Mouse (Mus musculus) right cerebral cortex, adult 2 months (tissue): ENCODE results near the gene Smad6.

Experiments
- DNase-seq, 2 experiments: peaks; one replicate each; pipeline ENCODE4 v3.0.0; 2021 to 2022; ENCODE audit warnings: low spot score in 2 of 2

The Smad6 gene

GRCm38 (mm10) chr9:63982937-63983632 is 38.8 kb downstream of the Smad6 start:
- DNase-seq: no peak

- DNase-seq: no peak
These were observed 39.9 kb downstream of the Smad6 start for GRCm38 (mm10) chr9:63981912-63982311.

GRCm38 (mm10) chr9:63981371-63981770 is 40.5 kb downstream of the Smad6 start:
- DNase-seq: no peak

- DNase-seq: no peak
These were observed 41.4 kb downstream of the Smad6 start for GRCm38 (mm10) chr9:63980179-63981086.

GRCm38 (mm10) chr9:63979275-63979674 is 42.6 kb downstream of the Smad6 start:
- DNase-seq: no peak

GRCm38 (mm10) chr9:63978682-63979081 is 43.2 kb downstream of the Smad6 start:
- DNase-seq: no peak

GRCm38 (mm10) chr9:63975996-63976395 is 45.9 kb downstream of the Smad6 start:
- DNase-seq: no peak

GRCm38 (mm10) chr9:63974258-63975023 is 47.4 kb downstream of the Smad6 start:
- no peak for DNase-seq

GRCm38 (mm10) chr9:63973662-63974190 is 48.1 kb downstream of the Smad6 start:
- DNase-seq: no peak

- DNase-seq: no peak
These were observed 49.1 kb downstream of the Smad6 start for GRCm38 (mm10) chr9:63972576-63973290.

- DNase-seq: no peak
These were observed 50.3 kb downstream of the Smad6 start for GRCm38 (mm10) chr9:63971557-63971956.

- DNase-seq: no peak
These were observed 51.0 kb downstream of the Smad6 start for GRCm38 (mm10) chr9:63970836-63971235.

GRCm38 (mm10) chr9:63970388-63970787 is 51.5 kb downstream of the Smad6 start:
- DNase-seq: no peak

- DNase-seq: no peak
These were observed 52.4 kb downstream of the Smad6 start for GRCm38 (mm10) chr9:63969467-63969866.

- DNase-seq: peak; percentile 18 to 22
These were observed 53.3 kb downstream of the Smad6 start for GRCm38 (mm10) chr9:63968592-63968991.

- DNase-seq: no peak
These were observed 54.3 kb downstream of the Smad6 start for GRCm38 (mm10) chr9:63967408-63968172.

GRCm38 (mm10) chr9:63965579-63965981 is 56.3 kb downstream of the Smad6 start:
- DNase-seq: no peak

GRCm38 (mm10) chr9:63961881-63962280 is 60.0 kb downstream of the Smad6 start:
- no peak for DNase-seq

- no peak for DNase-seq
These were observed 61.1 kb downstream of the Smad6 start for GRCm38 (mm10) chr9:63960829-63961185.
